Mouse (Mus musculus): Measurements from ENCODE around the gene Slc36a1.

- TF ChIP-seq CTCF (IDR thresholded peaks at IDR 0.05; ENCODE audit: borderline replicate concordance, extremely low read depth, insufficient read depth, insufficient read length): no peak
- TF ChIP-seq POLR2A (IDR thresholded peaks at IDR 0.05; ENCODE audit: borderline replicate concordance, extremely low read depth, insufficient read depth, insufficient read length, poor library complexity, severe bottlenecking): no peak
These were observed 17.2 kb downstream of the Slc36a1 start for GRCm38 (mm10) chr11:55221306-55221705.

All from brain, embryonic 14.5 days (tissue).